Mouse (Mus musculus): Measurements from ENCODE around the gene Tmc5. TPM values are rescaled to one million over a fixed set of nuclear protein-coding genes. Genes with fewer than 3 reads are reported as not detected.
A peak's percentile ranks its signal among the peaks of the same experiment; 100 is the strongest.

Tmc5 gene
- polyA plus RNA-seq, 1 experiment from 2014 or later: 0.10 TPM

DNA sequence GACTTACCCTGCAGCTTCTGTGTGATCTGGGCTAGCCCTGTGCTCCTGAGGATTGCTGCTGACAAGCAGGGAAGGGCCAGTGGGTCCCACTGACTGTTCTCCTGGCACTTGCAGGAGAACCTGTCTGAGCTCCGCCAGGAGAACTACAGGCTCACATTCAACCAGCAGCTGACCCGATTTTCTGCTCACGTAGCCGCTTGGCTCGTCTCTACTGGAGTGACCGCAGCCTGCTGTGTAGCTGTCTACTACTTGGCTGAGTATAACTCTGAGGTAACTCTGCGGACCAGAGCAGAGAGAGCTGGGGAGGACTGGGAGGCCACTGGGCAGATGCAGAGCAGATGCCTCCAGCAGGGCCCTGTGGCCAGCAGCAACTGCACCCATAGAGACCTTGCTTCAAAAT lies 52.2 kb downstream of the Tmc5 start:
- WGBS (ENCODE audit: insufficient replicate concordance): 82% methylated on average over 7 of the region's 7 CpGs
- Histone ChIP-seq H3K4me1 (ENCODE audit: control insufficient read depth, insufficient read depth, low read length) (no peaks in the 10 kb centered on the region), H3K4me2 (no peak overlapping the region), H3K27ac (ENCODE audit: low read depth, low read length) (no peak overlapping the region), H3K9ac (ENCODE audit: low read depth, low read length) (no peak overlapping the region), H3K27me3 (ENCODE audit: control insufficient read depth, insufficient read depth, low read length) (peaks cover 8% of the 10 kb centered on the region; the same call in 1 of the 2 replicates), H3K4me3 (ENCODE audit: low read depth, low read length) (no peak overlapping the region), H3K36me3 (ENCODE audit: control insufficient read depth, insufficient read depth, low read length) (no peaks in the 10 kb centered on the region), H3K9me3 (replicated peaks; ENCODE audit: control insufficient read depth, low read length) (no peaks in the 10 kb centered on the region)
- ATAC-seq (replicated peaks; ENCODE audit: insufficient number of reproducible peaks, low FRiP score, low TSS enrichment): no peak

DNA sequence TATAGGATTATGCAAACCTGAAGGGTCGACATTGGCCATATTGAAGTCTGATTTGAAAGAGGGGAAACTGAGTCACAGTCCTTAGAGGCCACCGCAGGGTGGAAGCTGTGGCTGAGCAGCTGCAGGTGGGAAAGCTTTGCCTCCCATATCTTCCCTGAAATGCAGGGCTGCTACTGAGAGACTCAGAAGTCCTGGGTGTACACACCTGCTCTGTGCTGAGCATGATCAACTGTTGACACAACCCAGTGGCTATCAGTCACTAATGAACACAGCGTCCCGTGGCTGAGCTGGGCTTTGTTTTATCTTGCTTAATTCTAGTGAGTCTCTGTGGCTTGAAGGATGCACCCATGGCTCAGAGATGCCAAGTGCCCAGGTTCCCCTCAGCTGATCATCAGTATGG lies 53.0 kb downstream of the Tmc5 start:
- 80% methylated on average over 4 of the region's 4 CpGs for WGBS (ENCODE audit: insufficient replicate concordance)

DNA sequence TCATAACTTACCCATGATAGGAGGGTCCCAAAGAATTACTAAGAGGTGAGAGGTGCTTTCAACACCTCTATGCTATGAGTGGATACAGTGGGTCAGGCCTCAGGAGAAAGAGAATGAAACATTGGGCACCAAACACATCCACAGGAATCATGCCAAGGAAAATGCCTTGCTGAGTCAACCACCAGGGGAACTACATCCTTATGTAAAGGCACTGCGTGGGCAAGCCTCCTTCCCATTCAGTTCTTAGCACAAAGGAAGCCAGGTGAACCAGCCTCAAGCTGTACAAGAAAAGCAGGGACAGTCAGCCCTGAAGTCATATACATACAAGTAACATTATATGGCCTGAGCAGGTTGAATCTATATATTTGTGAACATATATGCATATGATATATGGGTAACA lies 53.8 kb downstream of the Tmc5 start:
- no peaks in the 10 kb centered on the region for H3K4me1 ChIP-seq (ENCODE audit: control insufficient read depth, insufficient read depth, low read length)
- H3K4me2 ChIP-seq: no peak overlapping the region
- ATAC-seq (replicated peaks; ENCODE audit: insufficient number of reproducible peaks, low FRiP score, low TSS enrichment): no peak
- H3K36me3 ChIP-seq (ENCODE audit: control insufficient read depth, insufficient read depth, low read length): no peaks in the 10 kb centered on the region
- H3K27me3 ChIP-seq (ENCODE audit: control insufficient read depth, insufficient read depth, low read length): peaks cover 12% of the 10 kb centered on the region; the same call in 1 of the 2 replicates
- H3K9me3 ChIP-seq (replicated peaks; ENCODE audit: control insufficient read depth, low read length): no peaks in the 10 kb centered on the region
- no peak overlapping the region for H3K27ac ChIP-seq (ENCODE audit: low read depth, low read length)
- 96% methylated on average over 1 of the region's 1 CpGs for WGBS (ENCODE audit: insufficient replicate concordance)
- H3K4me3 ChIP-seq (ENCODE audit: low read depth, low read length): no peak overlapping the region
- H3K9ac ChIP-seq (ENCODE audit: low read depth, low read length): no peak overlapping the region

More for the DNA sequence above, 53.0 kb downstream of the Tmc5 start:
- no peaks in the 10 kb centered on the region for H3K36me3 ChIP-seq (ENCODE audit: control insufficient read depth, insufficient read depth, low read length)
- peaks cover 10% of the 10 kb centered on the region; the same call in 1 of the 2 replicates for H3K27me3 ChIP-seq (ENCODE audit: control insufficient read depth, insufficient read depth, low read length)
- H3K9me3 ChIP-seq (replicated peaks; ENCODE audit: control insufficient read depth, low read length): no peaks in the 10 kb centered on the region
- H3K9ac ChIP-seq (ENCODE audit: low read depth, low read length): no peak overlapping the region
- no peak overlapping the region for H3K4me2 ChIP-seq
- no peak overlapping the region for H3K4me3 ChIP-seq (ENCODE audit: low read depth, low read length)
- no peaks in the 10 kb centered on the region for H3K4me1 ChIP-seq (ENCODE audit: control insufficient read depth, insufficient read depth, low read length)
- H3K27ac ChIP-seq (ENCODE audit: low read depth, low read length): no peak overlapping the region
- no peak for ATAC-seq (replicated peaks; ENCODE audit: insufficient number of reproducible peaks, low FRiP score, low TSS enrichment)

DNA sequence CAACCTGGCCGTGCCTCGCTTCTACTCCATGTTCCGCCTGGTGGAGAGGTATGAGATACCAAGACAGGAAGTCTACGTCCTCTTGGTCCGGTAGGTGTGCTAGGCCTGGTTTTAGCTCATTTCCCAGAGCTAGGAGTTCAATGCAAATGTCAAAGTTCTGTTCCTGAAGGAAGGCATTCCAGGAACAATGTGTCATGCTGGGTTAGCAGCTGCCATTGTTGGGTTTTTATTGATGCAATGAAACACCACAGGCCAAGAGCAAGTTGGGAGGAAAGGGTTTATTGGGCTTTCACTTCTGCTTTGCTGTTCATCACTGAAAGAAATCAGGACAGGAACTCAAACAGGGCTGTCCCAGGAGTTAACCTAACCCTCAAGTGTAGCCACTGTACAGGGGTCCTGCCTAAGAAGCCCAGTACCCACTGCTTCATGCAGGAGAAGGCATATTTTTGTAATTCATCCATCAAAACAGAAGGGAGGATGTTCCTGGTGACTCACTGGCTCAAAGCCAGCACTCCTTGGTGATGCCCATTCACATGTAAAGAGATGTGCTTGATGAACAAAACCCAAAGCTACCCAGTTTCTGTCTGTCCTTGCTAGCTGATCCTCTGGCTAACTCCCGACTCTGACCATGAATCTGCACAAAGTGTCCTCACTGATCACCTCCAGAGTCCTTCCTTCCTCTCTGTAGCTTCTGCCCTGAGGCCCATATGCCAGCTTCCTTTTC lies 55.6 kb downstream of the Tmc5 start:
- Histone ChIP-seq H3K27me3 (ENCODE audit: control insufficient read depth, insufficient read depth, low read length) (peaks cover 16% of the 10 kb centered on the region; the same call in 1 of the 2 replicates), H3K27ac (ENCODE audit: low read depth, low read length) (no peak overlapping the region), H3K9me3 (replicated peaks; ENCODE audit: control insufficient read depth, low read length) (no peaks in the 10 kb centered on the region), H3K4me2 (no peak overlapping the region), H3K4me1 (ENCODE audit: control insufficient read depth, insufficient read depth, low read length) (no peaks in the 10 kb centered on the region), H3K36me3 (ENCODE audit: control insufficient read depth, insufficient read depth, low read length) (no peaks in the 10 kb centered on the region), H3K9ac (ENCODE audit: low read depth, low read length) (no peak overlapping the region), H3K4me3 (ENCODE audit: low read depth, low read length) (no peak overlapping the region)
- WGBS (ENCODE audit: insufficient replicate concordance): 75% methylated on average over 6 of the region's 6 CpGs
- ATAC-seq (replicated peaks; ENCODE audit: insufficient number of reproducible peaks, low FRiP score, low TSS enrichment): no peak

DNA sequence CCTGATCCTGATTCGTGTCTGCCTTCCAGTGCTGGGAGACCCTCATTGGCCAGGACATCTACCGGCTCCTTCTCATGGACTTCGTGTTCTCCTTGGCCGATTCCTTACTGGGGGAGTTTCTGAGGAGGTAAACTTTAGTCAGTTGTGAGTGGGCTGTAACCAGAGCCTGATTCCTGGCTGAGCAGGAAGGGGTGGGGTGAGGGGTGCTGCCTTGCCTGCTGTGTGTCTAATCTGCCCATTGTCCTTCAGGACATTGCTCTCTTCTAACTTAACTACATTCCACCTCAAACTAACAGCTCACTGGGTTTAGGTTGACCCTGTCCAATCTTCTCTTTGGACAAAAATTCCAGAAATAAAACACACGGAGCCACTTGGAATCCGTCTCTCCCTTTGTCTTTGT lies 59.6 kb downstream of the Tmc5 start:
- H3K36me3 ChIP-seq (ENCODE audit: control insufficient read depth, insufficient read depth, low read length): no peaks in the 10 kb centered on the region
- WGBS (ENCODE audit: insufficient replicate concordance): 48% methylated on average over 6 of the region's 6 CpGs

DNA sequence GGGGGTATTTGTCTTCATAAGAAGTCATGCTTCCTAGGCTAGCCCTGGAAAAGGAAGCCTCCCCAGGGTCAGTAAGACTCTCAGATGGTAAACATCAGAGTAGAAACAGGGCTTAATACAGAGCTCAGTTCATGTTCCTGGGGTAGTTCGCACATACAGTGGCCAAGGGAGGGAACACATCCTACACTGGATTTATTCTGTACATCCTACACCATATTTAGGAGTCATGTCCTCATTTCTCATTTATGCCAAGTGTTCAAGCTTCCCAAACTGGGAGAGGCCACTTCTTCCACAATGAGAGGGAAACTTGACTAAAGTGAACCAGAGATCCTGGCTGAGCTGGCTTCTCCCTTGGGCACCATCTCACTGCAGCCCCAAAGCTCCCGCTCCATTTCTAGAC lies 70.7 kb downstream of the Tmc5 start:
- WGBS (ENCODE audit: insufficient replicate concordance): 89% methylated on average over 2 of the region's 2 CpGs
- ATAC-seq (replicated peaks; ENCODE audit: insufficient number of reproducible peaks, low FRiP score, low TSS enrichment): no peak
- Histone ChIP-seq H3K9me3 (replicated peaks; ENCODE audit: control insufficient read depth, low read length) (0 out of 2 replicates have a peak, but pooled peaks cover 3% of the 10 kb centered on the region), H3K27ac (ENCODE audit: low read depth, low read length) (no peak overlapping the region), H3K4me3 (ENCODE audit: low read depth, low read length) (no peak overlapping the region), H3K9ac (ENCODE audit: low read depth, low read length) (no peak overlapping the region), H3K4me1 (ENCODE audit: control insufficient read depth, insufficient read depth, low read length) (no peaks in the 10 kb centered on the region), H3K4me2 (no peak overlapping the region), H3K27me3 (ENCODE audit: control insufficient read depth, insufficient read depth, low read length) (peaks cover 50% of the 10 kb centered on the region), H3K36me3 (ENCODE audit: control insufficient read depth, insufficient read depth, low read length) (no peaks in the 10 kb centered on the region)

More for the DNA sequence above, 59.6 kb downstream of the Tmc5 start:
- Histone ChIP-seq H3K4me1 (ENCODE audit: control insufficient read depth, insufficient read depth, low read length) (no peaks in the 10 kb centered on the region), H3K9ac (ENCODE audit: low read depth, low read length) (no peak overlapping the region), H3K4me2 (no peak overlapping the region), H3K4me3 (ENCODE audit: low read depth, low read length) (no peak overlapping the region), H3K27me3 (ENCODE audit: control insufficient read depth, insufficient read depth, low read length) (peaks cover 11% of the 10 kb centered on the region; the same call in 1 of the 2 replicates), H3K9me3 (replicated peaks; ENCODE audit: control insufficient read depth, low read length) (no peaks in the 10 kb centered on the region), H3K27ac (ENCODE audit: low read depth, low read length) (no peak overlapping the region)
- ATAC-seq (replicated peaks; ENCODE audit: insufficient number of reproducible peaks, low FRiP score, low TSS enrichment): no peak

DNA sequence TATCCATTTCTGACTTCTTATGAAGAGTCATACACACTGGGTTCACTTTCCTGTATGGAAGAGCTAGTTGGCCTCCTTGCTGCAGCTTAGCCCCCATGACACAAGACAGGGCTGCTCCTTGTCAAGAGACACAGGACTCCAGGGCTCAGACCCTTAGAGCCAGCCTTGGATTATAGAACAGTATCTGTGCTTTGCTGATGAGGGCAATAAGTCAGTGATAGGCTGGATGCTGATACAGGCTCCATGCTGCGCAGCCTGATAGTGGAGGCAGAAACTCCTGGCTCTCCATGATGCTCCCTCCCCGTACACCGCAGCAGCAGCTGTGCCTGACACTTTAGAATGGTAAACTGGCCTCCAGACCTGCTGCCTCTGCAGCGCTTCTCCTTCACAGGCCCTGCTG lies 73.0 kb downstream of the Tmc5 start:
- H3K4me2 ChIP-seq: no peak overlapping the region
- no peaks in the 10 kb centered on the region for H3K4me1 ChIP-seq (ENCODE audit: control insufficient read depth, insufficient read depth, low read length)
- no peak overlapping the region for H3K9ac ChIP-seq (ENCODE audit: low read depth, low read length)
- no peaks in the 10 kb centered on the region for H3K36me3 ChIP-seq (ENCODE audit: control insufficient read depth, insufficient read depth, low read length)
- H3K27ac ChIP-seq (ENCODE audit: low read depth, low read length): no peak overlapping the region
- peaks cover 70% of the 10 kb centered on the region for H3K27me3 ChIP-seq (ENCODE audit: control insufficient read depth, insufficient read depth, low read length)
- no peak for ATAC-seq (replicated peaks; ENCODE audit: insufficient number of reproducible peaks, low FRiP score, low TSS enrichment)
- no peak overlapping the region for H3K4me3 ChIP-seq (ENCODE audit: low read depth, low read length)
- no peaks in the 10 kb centered on the region for H3K9me3 ChIP-seq (replicated peaks; ENCODE audit: control insufficient read depth, low read length)
- 45% methylated on average over 4 of the region's 4 CpGs for whole genome bisulfite sequencing (ENCODE audit: insufficient replicate concordance)

DNA sequence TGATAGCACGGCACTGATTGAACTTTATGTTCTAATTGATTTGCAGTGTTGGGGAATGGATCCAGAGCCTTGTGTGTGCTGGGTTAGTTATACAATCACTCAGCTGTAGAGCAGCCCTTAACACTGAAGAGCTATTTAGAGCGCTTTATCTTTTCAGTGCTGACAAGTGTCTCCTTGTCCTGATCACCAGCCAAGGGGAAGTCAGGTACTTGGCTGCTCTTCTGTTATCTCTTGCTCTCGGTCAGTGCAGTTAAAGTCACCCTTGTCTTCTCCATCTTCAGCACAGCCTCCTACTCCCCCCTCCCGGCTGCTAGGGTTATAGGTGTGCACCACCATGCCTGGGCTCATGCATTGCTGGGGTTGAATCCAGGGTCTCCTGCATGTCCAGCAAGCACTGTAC lies 79.7 kb downstream of the Tmc5 start:
- Histone ChIP-seq H3K4me3 (ENCODE audit: low read depth, low read length) (no peak overlapping the region), H3K27ac (ENCODE audit: low read depth, low read length) (no peak overlapping the region), H3K4me2 (0 out of 2 replicates have a peak overlapping the region, but pooled peaks have one; percentile 8), H3K36me3 (ENCODE audit: control insufficient read depth, insufficient read depth, low read length) (no peaks in the 10 kb centered on the region), H3K9ac (ENCODE audit: low read depth, low read length) (no peak overlapping the region), H3K9me3 (replicated peaks; ENCODE audit: control insufficient read depth, low read length) (0 out of 2 replicates have a peak, but pooled peaks cover 3% of the 10 kb centered on the region), H3K27me3 (ENCODE audit: control insufficient read depth, insufficient read depth, low read length) (peaks cover 55% of the 10 kb centered on the region), H3K4me1 (ENCODE audit: control insufficient read depth, insufficient read depth, low read length) (no peaks in the 10 kb centered on the region)
- ATAC-seq (replicated peaks; ENCODE audit: insufficient number of reproducible peaks, low FRiP score, low TSS enrichment): peak; percentile 49; the same call in 1 of the 2 replicates
- 35% methylated on average over 4 of the region's 4 CpGs for WGBS (ENCODE audit: insufficient replicate concordance)

DNA sequence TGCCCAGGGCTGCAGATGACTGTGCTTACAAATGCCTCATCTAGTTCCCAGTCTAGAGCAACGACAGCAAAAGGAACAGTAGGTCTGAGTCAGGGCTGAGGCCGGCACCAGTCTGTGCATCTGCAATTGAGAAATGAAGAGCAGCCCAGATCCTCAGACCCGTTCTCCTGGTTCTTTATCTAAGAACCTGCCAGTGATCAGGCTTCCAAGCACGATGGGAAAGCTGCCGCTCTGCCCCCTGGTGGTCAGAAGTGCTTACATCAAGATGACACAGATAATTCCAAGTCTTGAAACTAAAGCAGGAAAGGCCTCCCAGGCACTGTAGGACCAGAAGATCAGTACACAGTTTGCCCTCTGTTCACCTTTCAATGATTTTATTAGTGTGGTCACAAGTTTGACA lies 91.1 kb downstream of the Tmc5 start:
- Histone ChIP-seq H3K9me3 (replicated peaks; ENCODE audit: control insufficient read depth, low read length) (no peaks in the 10 kb centered on the region), H3K4me2 (no peak overlapping the region), H3K4me3 (ENCODE audit: low read depth, low read length) (no peak overlapping the region), H3K9ac (ENCODE audit: low read depth, low read length) (no peak overlapping the region), H3K4me1 (ENCODE audit: control insufficient read depth, insufficient read depth, low read length) (no peaks in the 10 kb centered on the region), H3K27me3 (ENCODE audit: control insufficient read depth, insufficient read depth, low read length) (peaks cover 18% of the 10 kb centered on the region), H3K36me3 (ENCODE audit: control insufficient read depth, insufficient read depth, low read length) (peaks cover 10% of the 10 kb centered on the region; the same call in 1 of the 2 replicates), H3K27ac (ENCODE audit: low read depth, low read length) (no peak overlapping the region)
- no peak for ATAC-seq (replicated peaks; ENCODE audit: insufficient number of reproducible peaks, low FRiP score, low TSS enrichment)
- WGBS (ENCODE audit: insufficient replicate concordance): 24% methylated on average over 5 of the region's 5 CpGs

Measured in heart, embryonic 11.5 days (tissue).